Mouse (Mus musculus): ENCODE results near the gene Cpb2.

The Cpb2 gene

GRCm38 (mm10) chr14:75246024-75247000 lies 4.2 kb downstream of the Cpb2 start:
- DNase-seq (ENCODE audit: low spot score in 2 of 2), result no peak

- no peak for DNase-seq (ENCODE audit: low spot score in 2 of 2)
These were observed 8.3 kb downstream of the Cpb2 start for GRCm38 (mm10) chr14:75250432-75250831.

- DNase-seq (ENCODE audit: low spot score in 2 of 2), result peak in 1 of 2 experiments; percentile 15
These were observed 14.4 kb downstream of the Cpb2 start for GRCm38 (mm10) chr14:75256521-75256920.

GRCm38 (mm10) chr14:75269531-75269930 lies 27.4 kb downstream of the Cpb2 start:
- DNase-seq (ENCODE audit: low spot score in 2 of 2), result no peak

DNA sequence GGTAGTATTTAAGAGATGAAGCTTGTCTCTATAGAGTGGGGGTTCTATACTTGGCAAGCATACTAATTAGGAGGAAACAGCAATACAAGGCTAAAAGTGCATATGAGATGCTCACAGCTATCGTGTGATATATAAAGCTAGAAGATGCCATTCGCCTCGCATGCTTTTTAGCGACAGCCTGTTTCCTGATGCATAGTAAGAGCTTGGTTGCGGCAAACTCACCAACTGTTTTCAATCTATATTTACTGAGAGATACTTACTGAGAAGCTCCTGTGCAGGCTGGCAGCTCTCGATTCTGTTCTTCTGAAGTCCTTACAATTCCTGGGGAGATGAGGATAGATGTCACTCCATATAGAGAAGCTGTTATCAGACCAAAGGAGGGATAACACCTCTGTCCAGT lies 37.6 kb downstream of the Cpb2 start:
- DNase-seq (ENCODE audit: low spot score in 2 of 2), result no peak

DNA sequence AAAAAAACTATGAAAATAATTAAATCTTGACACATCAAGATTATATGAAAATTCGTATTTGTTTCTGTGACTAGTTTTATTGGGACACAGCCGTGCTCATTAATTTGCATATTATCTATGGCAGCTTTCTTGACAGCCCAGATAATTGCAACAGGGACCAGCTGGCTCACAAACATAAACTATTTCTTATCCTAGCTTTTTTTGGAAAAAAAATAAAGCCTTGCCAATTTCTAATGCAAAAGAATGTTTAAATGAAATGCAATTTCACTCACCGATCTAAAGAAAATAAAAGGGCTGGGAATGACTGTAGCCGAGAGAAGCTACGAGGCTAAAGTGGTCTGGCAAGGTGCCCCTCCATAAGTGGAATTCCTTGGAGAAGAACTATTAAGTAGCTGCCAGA lies 38.3 kb downstream of the Cpb2 start:
- DNase-seq (ENCODE audit: low spot score in 2 of 2), result no peak

GRCm38 (mm10) chr14:75283609-75284192 lies 41.6 kb downstream of the Cpb2 start:
- DNase-seq (ENCODE audit: low spot score in 2 of 2), result no peak

DNA sequence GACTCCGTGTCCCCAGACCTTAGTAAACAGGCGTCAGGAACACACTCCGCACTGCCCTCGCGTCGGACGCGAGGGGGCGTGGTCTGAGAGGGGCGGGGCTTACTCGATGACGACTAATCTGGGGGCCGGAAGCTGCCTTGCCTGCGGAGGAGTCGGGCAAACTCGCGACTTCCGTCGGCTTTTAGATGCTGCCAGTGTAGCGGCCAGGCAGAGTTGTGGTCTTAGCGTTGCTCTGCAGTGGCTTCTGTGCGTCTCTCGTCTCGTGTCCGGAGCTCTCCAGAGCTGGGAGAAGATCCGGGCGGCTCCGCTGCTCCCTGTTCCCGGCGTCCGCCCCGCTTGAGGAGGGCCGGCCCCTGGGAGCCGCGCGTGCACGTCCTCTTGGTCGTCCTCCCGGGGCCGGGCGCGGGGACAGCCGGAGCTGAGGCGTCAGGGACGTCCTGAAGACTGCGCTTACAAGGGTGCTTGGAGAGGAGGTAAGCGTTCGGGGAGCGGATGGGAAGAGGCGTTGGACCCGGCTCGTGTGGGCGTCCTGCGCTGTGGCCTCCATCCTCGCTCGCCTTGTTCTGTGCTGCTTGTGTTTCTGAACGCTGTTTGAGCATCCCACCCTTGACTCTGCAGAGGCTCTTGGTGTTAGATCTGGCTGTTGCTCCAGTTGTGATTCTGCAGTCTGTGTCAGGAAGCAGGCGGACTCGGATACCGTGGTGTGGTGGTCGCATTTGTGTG lies 42.3 kb downstream of the Cpb2 start, which contains the start of gene Zc3h13:
Zc3h13 (plus strand) TSS at position 181 of the 723 bp plus-strand sequence.
- peak; percentile 95 to 99 for DNase-seq (ENCODE audit: low spot score in 2 of 2)

- no peak for DNase-seq (ENCODE audit: low spot score in 2 of 2)
These were observed 59.0 kb downstream of the Cpb2 start for GRCm38 (mm10) chr14:75301081-75301480.

- no peak for DNase-seq (ENCODE audit: low spot score in 2 of 2)
These were observed 61.7 kb downstream of the Cpb2 start for GRCm38 (mm10) chr14:75303807-75304206.

GRCm38 (mm10) chr14:75307855-75308254 lies 65.8 kb downstream of the Cpb2 start:
- DNase-seq (ENCODE audit: low spot score in 2 of 2), result no peak

DNA sequence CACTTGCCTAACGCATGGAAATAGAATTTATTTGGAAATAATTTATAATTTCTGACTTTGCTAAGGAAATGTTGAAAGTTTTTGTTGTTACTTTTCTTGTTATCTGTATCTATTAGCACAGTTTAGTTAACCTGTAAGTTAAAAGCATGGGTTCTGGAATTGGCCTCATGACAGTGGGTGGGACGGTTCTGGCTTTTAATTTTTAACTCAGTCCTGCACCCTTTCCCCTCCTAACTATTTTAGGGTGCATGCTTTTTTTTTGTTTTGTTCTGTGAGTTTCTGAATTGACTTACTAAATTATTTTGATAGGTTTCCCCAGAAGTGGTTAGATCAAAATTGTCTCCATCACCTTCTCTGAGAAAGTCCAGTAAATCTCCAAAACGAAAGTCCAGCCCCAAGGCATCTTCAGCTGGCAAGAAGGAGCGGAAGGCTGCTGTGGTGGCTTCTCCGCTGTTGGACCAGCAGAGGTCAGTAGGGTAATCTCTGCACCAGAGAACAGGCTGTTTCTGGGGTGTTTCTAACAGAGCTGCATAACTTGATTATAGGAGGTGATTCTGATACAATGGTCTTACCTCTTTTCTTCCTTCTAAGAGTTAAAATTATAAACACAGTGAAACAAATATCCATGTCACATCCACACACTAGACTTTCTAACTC lies 67.4 kb downstream of the Cpb2 start:
- DNase-seq (ENCODE audit: low spot score in 2 of 2), result no peak

DNA sequence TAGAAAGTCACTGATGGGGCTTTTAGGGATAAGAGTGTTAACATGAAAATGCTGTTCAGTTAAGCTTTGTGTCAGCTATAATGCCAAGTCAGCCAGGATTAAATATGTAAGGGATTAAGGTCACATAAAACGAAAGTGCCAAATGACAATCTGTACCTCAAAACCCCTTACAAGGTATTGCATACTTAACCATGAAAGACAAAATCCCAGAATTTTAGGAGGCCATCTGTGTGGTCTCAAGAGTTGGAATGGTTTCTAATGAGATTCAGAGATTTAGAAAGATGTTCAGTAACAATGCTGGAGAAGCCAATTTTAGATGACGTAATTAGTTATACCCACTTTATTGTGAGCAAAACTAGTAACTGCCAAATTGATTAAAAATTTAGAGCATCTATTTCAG lies 72.4 kb downstream of the Cpb2 start:
- DNase-seq (ENCODE audit: low spot score in 2 of 2), result no peak

- DNase-seq (ENCODE audit: low spot score in 2 of 2), result no peak
These were observed 76.6 kb downstream of the Cpb2 start for GRCm38 (mm10) chr14:75318736-75319135.

DNA sequence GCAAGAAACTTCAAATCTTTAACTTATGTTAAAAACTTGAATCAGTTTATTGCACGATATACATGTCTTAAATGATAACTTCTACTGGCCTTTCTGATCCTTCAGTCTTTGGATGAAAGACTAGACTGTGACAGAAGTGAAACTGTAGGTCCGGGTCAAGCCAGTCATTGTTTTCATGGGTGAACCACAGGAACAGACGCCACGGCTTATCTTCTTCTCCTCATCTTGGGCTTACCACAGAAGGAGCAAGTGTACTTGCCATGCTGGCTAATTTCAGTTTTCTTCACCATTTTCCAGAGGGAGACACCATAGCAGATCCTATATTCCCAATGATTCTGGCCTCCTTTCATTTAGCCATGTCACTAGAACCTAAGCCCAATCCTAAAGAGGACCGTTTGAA lies 78.2 kb downstream of the Cpb2 start:
- no peak for DNase-seq (ENCODE audit: low spot score in 2 of 2)

DNA sequence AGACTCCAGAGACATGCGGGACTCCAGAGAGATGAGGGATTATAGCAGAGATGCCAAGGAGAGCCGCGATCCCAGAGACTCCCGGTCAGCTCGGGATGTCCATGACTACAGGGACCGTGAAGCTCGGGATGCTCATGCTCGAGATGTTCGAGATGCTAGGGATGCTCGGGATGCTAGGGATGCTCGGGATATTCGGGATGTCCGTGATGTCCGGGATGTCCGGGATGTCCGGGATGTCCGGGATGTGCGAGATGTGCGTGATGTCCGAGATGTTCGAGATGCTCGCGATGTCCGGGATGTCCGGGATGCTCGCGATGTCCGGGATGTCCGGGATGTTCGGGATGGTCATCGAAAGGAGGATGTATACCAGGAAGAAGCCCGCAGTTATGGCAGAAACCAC lies 81.3 kb downstream of the Cpb2 start:
- DNase-seq (ENCODE audit: low spot score in 2 of 2), result no peak

DNA sequence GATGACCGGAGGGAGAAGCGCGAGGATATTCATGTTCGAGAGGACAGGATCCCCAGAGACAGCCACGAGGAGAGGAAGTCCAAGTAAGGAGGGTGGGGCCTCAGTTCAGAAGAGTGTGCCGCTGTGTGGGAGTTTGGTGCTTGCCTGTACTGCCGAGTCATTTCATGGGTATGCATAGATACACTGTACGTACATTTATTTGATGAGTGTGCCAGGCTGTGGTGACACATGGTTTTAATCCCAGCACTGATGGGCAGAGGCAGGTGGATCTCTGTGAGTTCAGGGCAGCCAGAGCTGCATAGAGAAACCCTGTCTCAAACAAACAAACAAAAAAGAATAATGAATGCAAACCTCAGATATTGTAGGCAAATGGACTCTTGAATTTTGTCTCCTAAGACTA lies 86.0 kb downstream of the Cpb2 start:
- DNase-seq (ENCODE audit: low spot score in 2 of 2), result no peak

DNA sequence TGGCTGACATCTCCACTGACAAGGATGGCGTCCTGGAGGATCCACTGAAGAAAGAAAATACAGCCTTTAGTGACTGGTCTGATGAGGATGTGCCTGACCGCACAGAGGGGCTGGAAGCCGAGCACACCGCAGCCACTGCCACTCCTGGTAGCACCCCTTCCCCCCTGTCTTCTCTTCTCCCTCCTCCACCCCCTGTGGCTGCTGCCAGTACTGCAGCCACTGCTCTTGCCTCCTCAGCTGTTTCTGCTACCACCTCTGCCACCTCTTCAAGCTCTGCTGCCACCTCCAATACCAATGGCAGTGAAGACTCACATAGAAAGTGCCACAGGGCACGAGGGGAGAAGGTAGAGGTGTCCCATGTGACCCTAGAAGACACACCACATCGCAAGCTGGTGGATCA lies 88.5 kb downstream of the Cpb2 start:
- peak in 1 of 2 experiments; percentile 71 for DNase-seq (ENCODE audit: low spot score in 2 of 2)
